Mouse (Mus musculus): ENCODE measurements around the gene Itpkc. TPM values are rescaled to one million over a fixed set of nuclear protein-coding genes. Genes with fewer than 3 reads are reported as not detected.

Gene Itpkc
- total and polyA plus RNA-seq, 3 experiments: 4.0 to 8.1 (median 4.0) TPM

- Histone ChIP-seq H3K36me3 (replicated peaks in 1 of 2; ENCODE audit: control insufficient read depth in 1 of 2, insufficient read depth in 1 of 2, low read length in 1 of 2) (peaks cover 0 to 18% of the 10 kb centered on the region in 2 experiments), H3K4me2 (ENCODE audit: insufficient read depth, low read depth, poor library complexity, severe bottlenecking) (peak overlapping the region; percentile 78), H3K79me2 (replicated peaks; ENCODE audit: control insufficient read depth, extremely low read depth, insufficient read depth, poor library complexity, severe bottlenecking) (peaks cover 14% of the 10 kb centered on the region; the same call in 1 of the 2 replicates), H3K9ac (ENCODE audit: insufficient read depth, low read depth) (peak overlapping the region; percentile 66), H3K9me3 (replicated peaks; ENCODE audit: low read length) (no peaks in the 10 kb centered on the region), H3K27ac (ENCODE audit: insufficient read depth, low read depth) (peak overlapping the region; percentile 20; the same call in 1 of the 2 replicates), H3K4me1 (ENCODE audit: control insufficient read depth in 1 of 2, insufficient read depth in 2 of 2) (peaks cover 24 to 62% of the 10 kb centered on the region in 2 experiments), H3K4me3 (replicated peaks in 1 of 3; ENCODE audit: low read depth in 2 of 3, low read length in 2 of 3, poor library complexity in 1 of 3) (peak overlapping the region; percentile 78 to 86 (median 81)), H3K27me3 (replicated peaks) (no peaks in the 10 kb centered on the region)
- dilution Hi-C loops (cut with MboI; ENCODE audit: extremely low pct_ligation_motif_present, extremely low pct_unique_long_range_greater_than_20kb, low sequenced_read_pairs) (no loop called here), in situ Hi-C loops (cut with MboI; ENCODE audit: low pct_ligation_motif_present, low pct_unique_long_range_greater_than_20kb, low sequenced_read_pairs) (loop anchor here (5.0 kb wide), 2 partner anchors 35 to 65 kb away; no protein-coding TSS in a partner anchor)
- DNase-seq (ENCODE audit: extremely low read depth): no peak
- TF ChIP-seq USF2 (conservative IDR thresholded peaks at IDR 0.05; ENCODE audit: low read depth, low read length) (no peak), E2F4 (IDR thresholded peaks at IDR 0.05; ENCODE audit: insufficient replicate concordance, low read depth, low read length) (no peak), SMC3 (IDR thresholded peaks at IDR 0.05; ENCODE audit: low read depth, low read length) (no peak), GABPA (IDR thresholded peaks at IDR 0.05; ENCODE audit: insufficient replicate concordance, low read depth, low read length) (no peak), JUND (conservative IDR thresholded peaks at IDR 0.05; ENCODE audit: low read depth, low read length) (no peak)
Measured at GRCm38 (mm10) chr7:27227676-27228075, 785 bp downstream of the Itpkc start.

- peaks cover 0 to 22% of the 10 kb centered on the region in 2 experiments for H3K36me3 ChIP-seq (replicated peaks in 1 of 2; ENCODE audit: control insufficient read depth in 1 of 2, insufficient read depth in 1 of 2, low read length in 1 of 2)
- H3K79me2 ChIP-seq (replicated peaks; ENCODE audit: control insufficient read depth, extremely low read depth, insufficient read depth, poor library complexity, severe bottlenecking): peaks cover 14% of the 10 kb centered on the region; the same call in 1 of the 2 replicates
- no peaks in the 10 kb centered on the region for H3K9me3 ChIP-seq (replicated peaks; ENCODE audit: low read length)
- H3K4me2 ChIP-seq (ENCODE audit: insufficient read depth, low read depth, poor library complexity, severe bottlenecking): peak overlapping the region; percentile 78
- DNase-seq (ENCODE audit: extremely low read depth): no peak
- peak overlapping the region; percentile 78 to 86 (median 81) for H3K4me3 ChIP-seq (replicated peaks in 1 of 3; ENCODE audit: low read depth in 2 of 3, low read length in 2 of 3, poor library complexity in 1 of 3)
- H3K27me3 ChIP-seq (replicated peaks): no peaks in the 10 kb centered on the region
- H3K4me1 ChIP-seq (ENCODE audit: control insufficient read depth in 1 of 2, insufficient read depth in 2 of 2): peaks cover 24 to 63% of the 10 kb centered on the region in 2 experiments
- no peak overlapping the region for H3K27ac ChIP-seq (ENCODE audit: insufficient read depth, low read depth)
- dilution Hi-C loops (cut with MboI; ENCODE audit: extremely low pct_ligation_motif_present, extremely low pct_unique_long_range_greater_than_20kb, low sequenced_read_pairs) (no loop called here), in situ Hi-C loops (cut with MboI; ENCODE audit: low pct_ligation_motif_present, low pct_unique_long_range_greater_than_20kb, low sequenced_read_pairs) (loop anchor here (5.0 kb wide), 2 partner anchors 35 to 65 kb away; no protein-coding TSS in a partner anchor)
- peak overlapping the region; percentile 66 for H3K9ac ChIP-seq (ENCODE audit: insufficient read depth, low read depth)
- TF ChIP-seq ZMIZ1 (IDR thresholded peaks at IDR 0.05; ENCODE audit: low read depth, low read length) (no peak), SMC3 (IDR thresholded peaks at IDR 0.05; ENCODE audit: low read depth, low read length) (no peak), KAT2A (IDR thresholded peaks at IDR 0.05; ENCODE audit: insufficient replicate concordance, low read length) (no peak), MAZ (IDR thresholded peaks at IDR 0.05; ENCODE audit: low read depth, low read length) (no peak)
Measured at GRCm38 (mm10) chr7:27227276-27227675, 1.2 kb downstream of the Itpkc start.

- peak; percentile 18 for DNase-seq (ENCODE audit: extremely low read depth)
- peaks cover 0 to 36% of the 10 kb centered on the region in 2 experiments for H3K36me3 ChIP-seq (replicated peaks in 1 of 2; ENCODE audit: control insufficient read depth in 1 of 2, insufficient read depth in 1 of 2, low read length in 1 of 2)
- H3K27me3 ChIP-seq (replicated peaks): no peaks in the 10 kb centered on the region
- peak overlapping the region; percentile 1; the same call in 1 of the 2 replicates for H3K27ac ChIP-seq (ENCODE audit: insufficient read depth, low read depth)
- in situ Hi-C loops (cut with MboI; ENCODE audit: low pct_ligation_motif_present, low pct_unique_long_range_greater_than_20kb, low sequenced_read_pairs) (loop anchor here (5.0 kb wide), 2 partner anchors 33 to 63 kb away; no protein-coding TSS in a partner anchor), dilution Hi-C loops (cut with MboI; ENCODE audit: extremely low pct_ligation_motif_present, extremely low pct_unique_long_range_greater_than_20kb, low sequenced_read_pairs) (no loop called here)
- peaks cover 19 to 63% of the 10 kb centered on the region in 2 experiments for H3K4me1 ChIP-seq (ENCODE audit: control insufficient read depth in 1 of 2, insufficient read depth in 2 of 2)
- H3K9me3 ChIP-seq (replicated peaks; ENCODE audit: low read length): no peaks in the 10 kb centered on the region
- peak overlapping the region; percentile 78 for H3K4me2 ChIP-seq (ENCODE audit: insufficient read depth, low read depth, poor library complexity, severe bottlenecking)
- peaks cover 14% of the 10 kb centered on the region; the same call in 1 of the 2 replicates for H3K79me2 ChIP-seq (replicated peaks; ENCODE audit: control insufficient read depth, extremely low read depth, insufficient read depth, poor library complexity, severe bottlenecking)
- peak overlapping the region; percentile 16 to 47 (median 30) for H3K4me3 ChIP-seq (replicated peaks in 1 of 3; ENCODE audit: low read depth in 2 of 3, low read length in 2 of 3, poor library complexity in 1 of 3)
- H3K9ac ChIP-seq (ENCODE audit: insufficient read depth, low read depth): peak overlapping the region; percentile 22; the same call in 1 of the 2 replicates
- peak; percentile 81 for TF ChIP-seq SIN3A (IDR thresholded peaks at IDR 0.05; ENCODE audit: low read length)
- TF ChIP-seq NELFE (IDR thresholded peaks at IDR 0.05; ENCODE audit: low read depth, low read length): no peak
- TF ChIP-seq MAX (IDR thresholded peaks at IDR 0.05; ENCODE audit: low read length): no peak
- no peak for TF ChIP-seq KAT2A (IDR thresholded peaks at IDR 0.05; ENCODE audit: insufficient replicate concordance, low read length)
- no peak for TF ChIP-seq TBP (conservative IDR thresholded peaks at IDR 0.05; ENCODE audit: low read depth, low read length)
- TF ChIP-seq ZNF384 (IDR thresholded peaks at IDR 0.05; ENCODE audit: low read depth, low read length): no peak
- TF ChIP-seq MXI1 (IDR thresholded peaks at IDR 0.05; ENCODE audit: low read depth, low read length): peak; percentile 32; the same call in 1 of the 2 replicates
- TF ChIP-seq EP300 (IDR thresholded peaks at IDR 0.05; ENCODE audit: low read length): no peak
- TF ChIP-seq E2F4 (IDR thresholded peaks at IDR 0.05; ENCODE audit: insufficient replicate concordance, low read depth, low read length): no peak
- peak; percentile 88 for TF ChIP-seq ETS1 (conservative IDR thresholded peaks at IDR 0.05; ENCODE audit: low read depth, low read length)
- no peak for TF ChIP-seq RAD21 (IDR thresholded peaks at IDR 0.05; ENCODE audit: low read depth, low read length)
- TF ChIP-seq PAX5 (IDR thresholded peaks at IDR 0.05; ENCODE audit: low read length): no peak
- TF ChIP-seq NRF1 (IDR thresholded peaks at IDR 0.05; ENCODE audit: low read depth, low read length): peak; percentile 77
- no peak for TF ChIP-seq UBTF (IDR thresholded peaks at IDR 0.05; ENCODE audit: low read depth, low read length)
- TF ChIP-seq ZKSCAN1 (IDR thresholded peaks at IDR 0.05; ENCODE audit: borderline replicate concordance, low read depth, low read length): no peak
- TF ChIP-seq JUND (conservative IDR thresholded peaks at IDR 0.05; ENCODE audit: low read depth, low read length): no peak
- TF ChIP-seq BHLHE40 (IDR thresholded peaks at IDR 0.05; ENCODE audit: low read depth, low read length): peak; percentile 33; the same call in 1 of the 2 replicates
Measured at GRCm38 (mm10) chr7:27224877-27225575, 3.4 kb downstream of the Itpkc start.
